Mouse (Mus musculus): Measurements from ENCODE around the gene Ell2. TPM values are rescaled to one million over a fixed set of nuclear protein-coding genes. Genes with fewer than 3 reads are reported as not detected.

Gene Ell2
- polyA plus RNA-seq, 1 experiment from 2014 or later: 4.6 TPM

DNA sequence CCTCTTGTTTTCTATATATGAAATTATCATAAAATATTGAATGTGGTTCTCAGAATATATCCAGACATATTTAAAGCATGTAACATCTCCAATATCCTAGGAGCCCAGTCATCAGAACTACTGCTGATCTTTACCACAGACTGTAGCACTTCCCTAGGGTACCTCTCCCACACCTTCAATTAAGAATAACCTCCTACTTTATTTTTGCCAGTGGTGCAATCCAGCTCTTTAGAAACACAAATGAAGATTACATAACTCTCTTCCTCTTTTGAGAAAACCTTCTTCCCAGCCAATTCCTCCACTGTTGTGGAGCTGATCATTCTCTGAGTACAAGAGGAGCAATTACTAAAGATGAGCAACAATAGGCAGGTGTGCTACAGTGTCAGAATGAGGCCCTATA lies 113.3 kb downstream of the Ell2 start:
- Histone ChIP-seq H3K9me3 (replicated peaks) (no peaks in the 10 kb centered on the region), H3K27me3 (no peaks in the 10 kb centered on the region), H3K36me3 (no peaks in the 10 kb centered on the region), H3K4me3 (no peak overlapping the region), H3K4me1 (replicated peaks) (no peaks in the 10 kb centered on the region), H3K4me2 (no peak overlapping the region), H3K9ac (no peak overlapping the region), H3K27ac (no peak overlapping the region)
- no peak for ATAC-seq (replicated peaks; ENCODE audit: insufficient number of reproducible peaks, insufficient read depth, low FRiP score, low read depth)

Other genes starting within 250 kb of the Ell2 start
- gene Glrx, start 133.1 kb downstream of the Ell2 start, polyA plus RNA-seq (2015; fragmentation: Nextera tagmentation; extraction: Ambion mirVana): 102 and 131 TPM in 2 replicates
- gene Rhobtb3, start 237.2 kb downstream of the Ell2 start, polyA plus RNA-seq (2015; fragmentation: Nextera tagmentation; extraction: Ambion mirVana): 19.7 and 21.6 TPM in 2 replicates